In genomic region chr11:17917101-17917500, GRCm38 (mm10) we compare ENCODE assay signal across 19 mouse cellular contexts. TPM values are rescaled to one million over a fixed set of nuclear protein-coding genes. Genes with fewer than 3 reads are reported as not detected.
DNase-seq lines count a peak whose midpoint lies in the region; ATAC-seq lines count a peak whose summit lies in the region.
"Had no signal": no experiment of that assay in that cellular context is flagged by ENCODE, and none has a peak within 500 bp of the region (broad histone marks: within the 10 kb centered on the region; RNA-seq: fewer than 3 reads in every experiment).

No protein-coding gene starts in this region.

- H3K36me3 ChIP-seq in forebrain, embryonic 16.5 days (ENCODE audit: control insufficient read depth, insufficient read depth) = no peaks in the 10 kb centered on the region
- H3K36me3 ChIP-seq in forebrain, embryonic 10.5 days (replicated peaks) = no peaks in the 10 kb centered on the region
- H3K36me3 ChIP-seq in midbrain, embryonic 11.5 days (ENCODE audit: control insufficient read depth, insufficient read depth, low read length) = no peaks in the 10 kb centered on the region
- H3K36me3 ChIP-seq: embryonic facial prominence, embryonic 13.5 days; embryonic facial prominence, embryonic 15.5 days had no signal

- no peaks in the 10 kb centered on the region for H3K9me3 ChIP-seq in forebrain, embryonic 16.5 days (ENCODE audit: control insufficient read depth, low read length)
- no peaks in the 10 kb centered on the region for H3K9me3 ChIP-seq in forebrain, embryonic 10.5 days
- no peaks in the 10 kb centered on the region for H3K9me3 ChIP-seq in midbrain, embryonic 11.5 days (ENCODE audit: control insufficient read depth, low read length)
- H3K9me3 ChIP-seq: embryonic facial prominence, embryonic 13.5 days; embryonic facial prominence, embryonic 15.5 days had no signal

- H3K4me2 ChIP-seq in forebrain, embryonic 16.5 days (ENCODE audit: low read length) = no peak overlapping the region
- no peak overlapping the region for H3K4me2 ChIP-seq in midbrain, embryonic 11.5 days
- H3K4me2 ChIP-seq: embryonic facial prominence, embryonic 13.5 days; embryonic facial prominence, embryonic 15.5 days had no signal

- peak; percentile 47; the same call in 1 of the 2 replicates for ATAC-seq in forebrain, embryonic 16.5 days
- ATAC-seq in midbrain, embryonic 11.5 days (ENCODE audit: low FRiP score) = no peak

- WGBS in forebrain, embryonic 16.5 days = 90% methylated on average over 5 of the region's 5 CpGs
- 96% methylated on average over 5 of the region's 5 CpGs for WGBS in forebrain, embryonic 10.5 days
- whole genome bisulfite sequencing in midbrain, embryonic 11.5 days = 94% methylated on average over 5 of the region's 5 CpGs

- H3K4me1 ChIP-seq in forebrain, embryonic 16.5 days (replicated peaks; ENCODE audit: control insufficient read depth, insufficient read depth, low read length) = no peaks in the 10 kb centered on the region
- H3K4me1 ChIP-seq in forebrain, embryonic 10.5 days = no peaks in the 10 kb centered on the region
- H3K4me1 ChIP-seq in midbrain, embryonic 11.5 days (ENCODE audit: control insufficient read depth, insufficient read depth, low read length) = no peaks in the 10 kb centered on the region
- H3K4me1 ChIP-seq: embryonic facial prominence, embryonic 13.5 days; embryonic facial prominence, embryonic 15.5 days had no signal

- no peaks in the 10 kb centered on the region for H3K27me3 ChIP-seq in forebrain, embryonic 16.5 days (replicated peaks; ENCODE audit: control insufficient read depth, insufficient read depth, low read length)
- H3K27me3 ChIP-seq in forebrain, embryonic 10.5 days (ENCODE audit: poor library complexity, severe bottlenecking) = no peaks in the 10 kb centered on the region
- H3K27me3 ChIP-seq in midbrain, embryonic 11.5 days (ENCODE audit: control insufficient read depth, insufficient read depth, low read length) = no peaks in the 10 kb centered on the region
- H3K27me3 ChIP-seq: embryonic facial prominence, embryonic 13.5 days; embryonic facial prominence, embryonic 15.5 days had no signal

- DNase-seq in forebrain, embryonic 10.5 days (ENCODE audit: extremely low spot score, low spot score) = no peak
- peak; percentile 32 to 60 for DNase-seq in right cerebral cortex, postnatal 10 days (ENCODE audit: low spot score in 2 of 2)
- DNase-seq in right cerebral cortex, postnatal 36 days (ENCODE audit: low spot score in 2 of 2) = no peak
- peak; percentile 18 for DNase-seq in brain, embryonic 18.5 days (ENCODE audit: low read depth, low spot score)
- no peak for DNase-seq in midbrain, embryonic 11.5 days (ENCODE audit: low spot score, missing footprints)
- DNase-seq: adrenal gland, adult 2 months; adrenal gland, postnatal 10 days; adrenal gland, postnatal 25 days; cerebellum, adult 11 months; cerebellum, adult 18-20 months; cerebellum, adult 8-10 months; cerebellum, adult 9-11 months; cerebellum, postnatal 14 days; cerebellum, postnatal 36 days; embryo, embryonic 11 days had no signal

- H3K9ac ChIP-seq in forebrain, embryonic 16.5 days (replicated peaks; ENCODE audit: low read depth, low read length) = no peak overlapping the region
- H3K9ac ChIP-seq in midbrain, embryonic 11.5 days (ENCODE audit: low read length) = no peak overlapping the region
- H3K9ac ChIP-seq: embryonic facial prominence, embryonic 13.5 days; embryonic facial prominence, embryonic 15.5 days had no signal

- no peak overlapping the region for H3K27ac ChIP-seq in forebrain, embryonic 16.5 days (ENCODE audit: low read length)
- no peak overlapping the region for H3K27ac ChIP-seq in forebrain, embryonic 10.5 days
- no peak overlapping the region for H3K27ac ChIP-seq in midbrain, embryonic 11.5 days (ENCODE audit: low read depth, low read length)
- H3K27ac ChIP-seq: embryonic facial prominence, embryonic 13.5 days; embryonic facial prominence, embryonic 15.5 days had no signal

- no peak overlapping the region for H3K4me3 ChIP-seq in forebrain, embryonic 16.5 days (replicated peaks; ENCODE audit: low read length)
- H3K4me3 ChIP-seq in forebrain, embryonic 10.5 days = no peak overlapping the region
- H3K4me3 ChIP-seq in midbrain, embryonic 11.5 days (ENCODE audit: low read depth, low read length) = no peak overlapping the region
- H3K4me3 ChIP-seq: embryonic facial prominence, embryonic 13.5 days; embryonic facial prominence, embryonic 15.5 days; erythroblast, embryonic 14.5 days had no signal

RNA-seq across cellular contexts. Expression of gene Etaa1, which starts 36.6 kb away (rescaled TPM):
- polyA plus RNA-seq in forebrain, embryonic 16.5 days (2015; fragmentation: Nextera tagmentation; extraction: Ambion mirVana) = 7.6 and 9.2 TPM in 2 replicates
- 14.9 and 15.8 TPM in 2 replicates for polyA plus RNA-seq in forebrain, embryonic 10.5 days (2016; fragmentation: Nextera tagmentation; extraction: Ambion mirVana)
- 21.9 and 22.5 TPM in 2 replicates for polyA plus RNA-seq in midbrain, embryonic 11.5 days (2014; fragmentation: Nextera tagmentation; extraction: Ambion mirVana)

Comparison
In these comparisons a context has a peak if more than half of its experiments do, and no peak if none do; other contexts are left out.
1. DNase-seq: peak in right cerebral cortex, postnatal 10 days (2 of 2) and brain, embryonic 18.5 days (single experiment); none in forebrain, embryonic 10.5 days (single experiment), right cerebral cortex, postnatal 36 days (0 of 2) and midbrain, embryonic 11.5 days (single experiment).